Mouse (Mus musculus) kidney, adult 9 months (tissue): ENCODE results near the gene Dohh.

Source experiments
- DNase-seq: peaks from one replicate; pipeline ENCODE4 v3.0.0; 2022

Dohh gene

DNA sequence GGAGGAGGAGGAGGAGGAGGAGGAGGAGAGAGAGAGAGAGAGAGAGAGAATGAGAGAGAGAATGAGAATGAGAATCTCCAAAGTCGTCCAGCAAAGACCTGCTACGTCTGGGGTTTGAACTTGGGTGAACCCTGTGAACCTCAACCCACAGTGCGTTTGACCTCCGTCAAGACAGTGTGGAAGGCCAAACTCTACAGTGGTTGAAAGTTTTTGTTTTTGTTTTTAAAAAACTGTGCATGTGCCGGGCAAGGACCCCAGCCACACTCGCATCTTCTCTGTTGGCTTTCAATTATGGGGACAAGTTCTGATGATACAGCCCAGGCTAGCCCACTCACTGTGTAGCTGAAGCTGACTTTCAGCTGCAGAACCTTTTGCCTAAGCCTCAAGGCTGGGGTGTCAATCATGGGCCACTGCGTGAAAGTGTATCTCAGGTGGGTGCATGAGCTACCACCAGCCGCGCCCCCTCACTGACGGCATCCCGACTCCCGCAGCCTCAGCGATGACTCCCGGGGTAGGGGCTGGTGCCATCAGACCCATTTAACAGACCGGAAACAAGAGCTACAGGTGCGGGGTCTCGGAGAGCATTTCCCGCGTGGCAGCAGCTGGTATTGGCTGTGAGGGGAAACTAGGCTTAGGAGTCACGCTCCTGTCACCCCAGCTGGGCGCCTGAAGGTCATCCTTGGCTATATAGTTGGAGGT lies 48.1 kb downstream of the Dohh start:
- peak; percentile 66 for DNase-seq

- peak; percentile 98 for DNase-seq
Measured at GRCm38 (mm10) chr10:81432868-81433262, 48.6 kb downstream of the Dohh start.

- peak; percentile 58 for DNase-seq
Measured at GRCm38 (mm10) chr10:81433541-81434289, 49.5 kb downstream of the Dohh start.

DNA sequence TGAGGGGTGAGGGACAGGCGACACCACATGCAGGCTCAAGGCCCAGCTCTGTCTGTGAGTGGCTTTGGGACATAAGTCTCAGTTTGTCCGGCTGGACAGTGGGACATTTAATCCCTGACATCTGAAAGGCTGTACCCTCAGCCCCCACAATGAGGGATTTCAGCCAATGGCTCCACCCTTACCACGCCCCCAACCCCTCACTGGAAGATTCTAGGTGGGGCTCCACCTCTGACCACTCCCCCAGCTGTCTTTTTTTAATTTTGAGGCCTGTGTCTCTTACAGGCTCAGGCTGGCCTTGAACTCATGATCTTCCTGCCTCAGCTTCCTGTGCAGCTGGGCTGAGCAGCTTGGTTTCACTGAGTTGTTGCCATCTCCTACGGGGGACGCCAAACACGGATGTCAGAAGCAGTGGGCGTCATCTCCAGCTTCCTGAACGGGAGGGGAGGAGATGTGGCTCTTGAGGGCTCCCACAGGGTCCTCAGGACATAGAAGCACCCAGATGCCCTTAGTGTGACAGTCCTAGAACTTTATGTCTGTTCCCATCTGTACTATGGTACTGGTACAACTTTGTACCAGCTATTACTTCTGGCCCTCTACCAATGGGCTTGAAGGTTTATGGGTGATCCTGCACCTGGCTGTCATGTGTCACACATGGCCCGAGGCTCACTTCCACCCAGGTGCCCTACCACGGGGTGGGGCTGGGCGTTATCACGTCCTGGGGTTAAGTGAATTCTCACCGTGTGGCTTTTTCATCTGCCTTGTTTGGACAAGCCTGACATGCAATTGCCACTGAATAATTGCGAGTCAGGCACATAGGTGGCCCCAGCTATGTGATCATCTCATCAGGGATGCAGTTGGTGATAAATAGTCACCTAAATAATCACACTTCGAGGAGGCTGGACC lies 50.4 kb downstream of the Dohh start:
- DNase-seq, result peak; percentile 47

DNA sequence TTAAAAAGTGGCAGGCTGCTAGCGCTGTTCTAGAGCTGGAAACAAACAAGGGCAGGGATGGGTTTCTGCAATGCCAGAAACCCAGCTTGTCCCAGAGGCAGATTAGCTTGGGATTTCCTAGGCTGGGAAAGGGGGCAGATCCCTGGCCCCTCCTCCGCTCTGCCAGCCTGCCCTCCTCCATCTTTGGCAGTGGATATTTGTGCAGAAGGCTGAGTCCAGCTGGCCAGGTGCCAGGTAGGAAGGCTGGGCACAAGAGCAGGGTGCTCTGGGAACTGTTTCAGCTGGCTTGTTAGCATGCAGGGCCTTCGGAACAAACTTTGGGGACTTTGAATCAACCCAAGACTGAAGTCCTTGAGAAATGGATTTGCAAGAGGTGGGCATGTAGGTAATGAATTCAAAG lies 51.2 kb downstream of the Dohh start:
- peak; percentile 96 for DNase-seq
